Mouse (Mus musculus) skeletal muscle tissue, adult 2 months (tissue): Measurements from ENCODE around the gene Rpp25l.

ENCODE experiments used
- DNase-seq: peaks from one replicate; pipeline ENCODE4 v3.0.0-alpha.2; 2012; ENCODE audit warnings: low read depth, low spot score

Rpp25l gene

GRCm38 (mm10) chr4:41671500-41671899 is 41.8 kb downstream of the Rpp25l start:
- no peak for DNase-seq

- DNase-seq, result no peak
Measured at GRCm38 (mm10) chr4:41670836-41671235, 42.5 kb downstream of the Rpp25l start.

DNA sequence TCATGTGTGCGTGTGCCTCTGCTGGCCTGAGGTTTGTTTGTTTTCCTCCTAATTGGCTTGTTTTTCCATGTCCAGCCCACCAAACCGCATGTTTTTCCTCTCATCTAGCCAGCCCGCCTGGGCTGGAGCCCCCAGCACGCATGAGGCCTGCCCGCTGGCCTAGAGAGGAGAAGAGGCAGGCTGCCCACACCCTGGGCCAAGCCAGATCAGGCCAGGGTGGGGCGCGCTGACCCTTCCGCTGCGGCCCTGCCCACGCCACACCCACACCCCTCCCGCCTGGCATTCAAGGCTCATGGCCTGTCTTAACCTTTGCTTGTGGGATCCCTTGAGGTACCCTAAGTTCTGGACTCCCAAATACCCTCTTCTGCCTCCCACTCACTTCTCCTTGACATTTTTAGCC is 46.7 kb downstream of the Rpp25l start:
- DNase-seq, result peak; percentile 48

- peak; percentile 77 for DNase-seq
Measured at GRCm38 (mm10) chr4:41665009-41665675, 48.2 kb downstream of the Rpp25l start.

DNA sequence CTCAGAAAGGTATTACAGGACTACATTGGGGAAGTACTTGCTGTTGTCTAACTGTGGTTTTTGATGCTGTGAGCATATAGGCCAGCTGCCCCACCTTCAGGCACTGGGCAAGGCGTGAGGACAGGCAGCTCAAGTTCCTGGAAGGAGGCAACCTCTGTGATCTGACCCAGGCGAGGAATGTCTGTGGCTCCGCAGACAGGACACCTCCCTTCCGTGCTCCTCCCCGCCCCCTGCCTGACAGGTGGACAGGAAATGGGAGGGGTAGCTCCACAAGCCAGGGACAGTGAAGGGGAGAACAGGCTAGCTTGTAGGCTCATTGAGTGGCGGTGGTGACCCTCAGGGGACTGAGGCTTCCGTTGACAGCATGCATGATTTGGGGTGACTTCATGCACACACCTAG is 48.8 kb downstream of the Rpp25l start:
- DNase-seq, result peak; percentile 81

DNA sequence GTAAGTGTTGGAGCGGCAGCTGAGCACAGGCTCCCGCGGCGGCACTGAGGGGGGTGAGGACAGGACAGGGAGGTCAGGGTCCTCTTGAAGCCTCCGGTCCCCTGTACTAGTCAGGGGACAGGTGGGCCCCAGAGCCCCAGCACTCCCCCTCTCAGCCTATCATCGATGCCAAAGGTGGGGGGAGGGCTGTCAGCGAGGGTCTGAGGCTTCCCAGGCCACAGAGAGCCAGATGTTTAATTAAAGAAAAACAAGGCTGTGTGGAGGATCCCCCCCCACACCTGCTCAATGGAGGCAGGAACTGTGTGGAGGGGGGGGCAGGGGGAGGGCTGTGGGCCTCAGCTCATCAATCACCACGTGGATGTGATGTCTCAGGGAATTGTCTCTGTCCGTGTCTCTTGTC is 49.7 kb downstream of the Rpp25l start:
- no peak for DNase-seq

GRCm38 (mm10) chr4:41662723-41663122 is 50.6 kb downstream of the Rpp25l start:
- no peak for DNase-seq
